Mouse (Mus musculus) bone marrow, adult 2 months (tissue): ENCODE results near the gene Tbcd. TPM values are rescaled to one million over a fixed set of nuclear protein-coding genes. Genes with fewer than 3 reads are reported as not detected.

Source experiments
- H3K27ac ChIP-seq: fragments of 200-500 bp; 2 replicates; pipeline ENCODE4 v1.5.1; 2012; ENCODE audit warnings: low read depth, mild to moderate bottlenecking, control low read depth, inconsistent platforms, low read length; ENCODE audit not compliant: control insufficient read depth, poor library complexity, insufficient read depth
- H3K4me1 ChIP-seq: fragments of 200-500 bp; 2 replicates; pipeline ENCODE4 v1.6.1; 2011; ENCODE audit warnings: low read length; ENCODE audit not compliant: control insufficient read depth, insufficient read depth
- H3K4me3 ChIP-seq: fragments of 200-500 bp; replicated peaks from 2 replicates; pipeline ENCODE3; 2011; ENCODE audit warnings: mild to moderate bottlenecking, low read depth, low read length, control low read depth; ENCODE audit not compliant: control insufficient read depth
- CTCF ChIP-seq: fragments of 200-500 bp; IDR thresholded peaks from 2 replicates; pipeline ENCODE4 v1.5.1; 2011; ENCODE audit warnings: low read length, control low read depth; ENCODE audit not compliant: control insufficient read depth, insufficient read depth
- POLR2A ChIP-seq: fragments of 200-500 bp; IDR thresholded peaks from 2 replicates; pipeline ENCODE4 v1.6.1; 2011; ENCODE audit warnings: low read depth, mild to moderate bottlenecking, control low read depth, low read length, borderline replicate concordance; ENCODE audit not compliant: control insufficient read depth
- WGBS: fragments of 180-500 bp; shearing (Covaris S2); methylation state at CpG from one replicate; pipeline ENCODE4 v1.1.7; 2018; 5-methylcytosine and 5-hydroxymethylcytosine counted together
- polyA plus RNA-seq: library from polyadenylated mRNA; stranded (reverse); fragments of >200 nt; gene quantifications from 2 replicates; pipeline ENCODE4 v1.2.4, GENCODE M21; 2011; ENCODE audit warnings: low replicate concordance; ENCODE audit not compliant: missing spikeins, insufficient read depth, insufficient read length

Tbcd gene
- polyA plus RNA-seq, 1 experiment = 25.2 TPM

GRCm38 (mm10) chr11:121549843-121550647 lies 98.3 kb downstream of the Tbcd start:
- Histone ChIP-seq H3K27ac (peak overlapping the region; percentile 46), H3K4me3 (no peak overlapping the region), H3K4me1 (peaks cover 11% of the 10 kb centered on the region; the same call in 1 of the 2 replicates)
- TF ChIP-seq CTCF (no peak), POLR2A (no peak)
- WGBS = 58% methylated on average over 17 of the region's 17 CpGs

GRCm38 (mm10) chr11:121551206-121551799 lies 99.6 kb downstream of the Tbcd start:
- TF ChIP-seq POLR2A = no peak
- TF ChIP-seq CTCF = no peak
- Histone ChIP-seq H3K4me1 (peaks cover 11% of the 10 kb centered on the region; the same call in 1 of the 2 replicates), H3K27ac (peak overlapping the region; percentile 46), H3K4me3 (peak overlapping the region; percentile 10)
- WGBS = 24% methylated on average over 5 of the region's 5 CpGs

- 43% methylated on average over 4 of the region's 4 CpGs for WGBS
Measured at GRCm38 (mm10) chr11:121552167-121552566, 100.4 kb downstream of the Tbcd start.

GRCm38 (mm10) chr11:121552846-121553457 lies 101.2 kb downstream of the Tbcd start:
- H3K4me1 ChIP-seq = peaks cover 11% of the 10 kb centered on the region
- no peak for TF ChIP-seq POLR2A
- no peak for TF ChIP-seq CTCF
- H3K4me3 ChIP-seq = no peak overlapping the region
- H3K27ac ChIP-seq = no peak overlapping the region
- 75% methylated on average over 7 of the region's 7 CpGs for WGBS

More at GRCm38 (mm10) chr11:121552167-121552566, 100.4 kb downstream of the Tbcd start:
- H3K4me1 ChIP-seq = peaks cover 11% of the 10 kb centered on the region
- TF ChIP-seq POLR2A (no peak), CTCF (no peak)
- H3K27ac ChIP-seq = peak overlapping the region; percentile 6; the same call in 1 of the 2 replicates
- no peak overlapping the region for H3K4me3 ChIP-seq

GRCm38 (mm10) chr11:121553458-121553857 lies 101.7 kb downstream of the Tbcd start:
- WGBS = 74% methylated on average over 3 of the region's 3 CpGs
- no peak for TF ChIP-seq POLR2A
- TF ChIP-seq CTCF = no peak
- Histone ChIP-seq H3K4me3 (no peak overlapping the region), H3K27ac (no peak overlapping the region), H3K4me1 (peaks cover 8% of the 10 kb centered on the region)

- H3K27ac ChIP-seq = no peak overlapping the region
- TF ChIP-seq POLR2A = no peak
- H3K4me1 ChIP-seq = peaks cover 12% of the 10 kb centered on the region
- no peak overlapping the region for H3K4me3 ChIP-seq
- WGBS = 71% methylated on average over 1 of the region's 1 CpGs
Measured at GRCm38 (mm10) chr11:121556727-121557126, 105.0 kb downstream of the Tbcd start.

- Histone ChIP-seq H3K4me3 (no peak overlapping the region), H3K4me1 (peaks cover 9% of the 10 kb centered on the region), H3K27ac (no peak overlapping the region)
- no peak for TF ChIP-seq POLR2A
- TF ChIP-seq CTCF = no peak
- WGBS = 98% methylated on average over 1 of the region's 1 CpGs
Measured at GRCm38 (mm10) chr11:121557946-121558345, 106.2 kb downstream of the Tbcd start.

GRCm38 (mm10) chr11:121558522-121558921 lies 106.8 kb downstream of the Tbcd start:
- WGBS = 68% methylated on average over 3 of the region's 3 CpGs
- no peak overlapping the region for H3K4me3 ChIP-seq
- no peak for TF ChIP-seq POLR2A
- no peak for TF ChIP-seq CTCF
- H3K4me1 ChIP-seq = peaks cover 9% of the 10 kb centered on the region
- no peak overlapping the region for H3K27ac ChIP-seq
